Mouse (Mus musculus) neural tube, embryonic 11.5 days (tissue): ENCODE data around the gene Gzmn. TPM values are rescaled to one million over a fixed set of nuclear protein-coding genes. Genes with fewer than 3 reads are reported as not detected.
"Not testable (repeated sequence)": the region's sequence is repeated elsewhere in the genome, so short reads cannot be mapped to it uniquely, and the experiment has no call there.

ENCODE experiments used
- ATAC-seq: fragments of 200-750 bp; cut with Nextera tagmentation; 2 replicates; pipeline ENCODE4 v1.8.0; 2017; ENCODE audit warnings: moderate number of reproducible peaks, mild to moderate bottlenecking, moderate TSS enrichment, moderate library complexity; ENCODE audit not compliant: insufficient read depth, low FRiP score, low TSS enrichment
- DNase-seq: peaks from one replicate; pipeline ENCODE4 v3.0.0-alpha.2; 2015; ENCODE audit warnings: low spot score
- H3K27ac ChIP-seq: fragments of 300-500 bp; sonication (generic); 2 replicates; pipeline ENCODE4 v1.5.1; 2014; ENCODE audit warnings: low read depth, mild to moderate bottlenecking, low read length
- H3K27me3 ChIP-seq: fragments of 300-500 bp; sonication (generic); 2 replicates; pipeline ENCODE4 v1.6.1; 2014; ENCODE audit warnings: mild to moderate bottlenecking, low read length, mixed read lengths; ENCODE audit not compliant: control insufficient read depth, insufficient read depth
- H3K36me3 ChIP-seq: fragments of 300-500 bp; sonication (generic); 2 replicates; pipeline ENCODE4 v1.6.1; 2014; ENCODE audit warnings: mild to moderate bottlenecking, low read length, moderate library complexity, mixed read lengths; ENCODE audit not compliant: control insufficient read depth, insufficient read depth
- H3K4me1 ChIP-seq: fragments of 300-500 bp; sonication (generic); 2 replicates; pipeline ENCODE4 v1.6.1; 2014; ENCODE audit warnings: low read length, mixed read lengths; ENCODE audit not compliant: control insufficient read depth, insufficient read depth
- H3K4me2 ChIP-seq: fragments of 300-500 bp; sonication (generic); 2 replicates; pipeline ENCODE4 v1.6.1; 2014; ENCODE audit warnings: low read depth, mild to moderate bottlenecking, moderate library complexity
- H3K4me3 ChIP-seq: fragments of 300-500 bp; sonication (generic); 2 replicates; pipeline ENCODE4 v1.5.1; 2014; ENCODE audit warnings: low read depth, low read length
- H3K9ac ChIP-seq: fragments of 300-500 bp; sonication (generic); 2 replicates; pipeline ENCODE4 v1.6.1; 2014; ENCODE audit warnings: mild to moderate bottlenecking, low read length
- H3K9me3 ChIP-seq: fragments of 300-500 bp; sonication (generic); 2 replicates; pipeline ENCODE4 v1.6.1; 2016; ENCODE audit warnings: low read length; ENCODE audit not compliant: control insufficient read depth
- WGBS: fragments of 180-500 bp; shearing (Covaris S2); extraction: QIAGEN DNeasy Blood & Tissue Kit; methylation state at CpG from one replicate; pipeline ENCODE4 v1.1.7; 2014; 5-methylcytosine and 5-hydroxymethylcytosine counted together
- polyA plus RNA-seq: library from polyadenylated mRNA; unstranded; fragments of >200 nt; fragmentation: Nextera tagmentation; extraction: Ambion mirVana; gene quantifications from 2 replicates; pipeline ENCODE4 v1.2.1, GENCODE M21; 2014

The Gzmn gene
- polyA plus RNA-seq, 1 experiment from 2014 or later: not detected

DNA sequence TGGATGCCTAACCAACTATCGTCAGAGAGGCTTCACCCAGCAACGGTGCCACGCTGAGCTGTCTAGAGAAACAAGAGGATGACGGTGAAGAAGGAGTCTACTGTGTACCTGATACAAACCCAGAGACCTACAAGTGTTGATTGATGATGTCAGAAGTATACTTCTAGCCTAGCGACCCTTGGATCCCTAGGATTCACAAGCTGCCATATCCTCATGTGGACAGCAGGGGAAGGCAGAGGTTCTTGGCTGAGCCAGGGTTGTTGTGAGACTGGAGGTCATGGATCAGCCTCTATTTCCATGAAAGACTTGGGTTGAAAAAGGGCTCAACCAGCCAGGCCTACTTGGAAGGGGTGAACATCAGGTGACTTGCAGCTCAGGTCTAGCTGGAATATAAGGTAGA, 1.7 kb downstream of the Gzmn start:
- ATAC-seq (no peak), DNase-seq (no peak)
- Histone ChIP-seq H3K4me2 (no peak overlapping the region), H3K27me3 (no peaks in the 10 kb centered on the region), H3K27ac (no peak overlapping the region), H3K36me3 (no peaks in the 10 kb centered on the region), H3K4me3 (no peak overlapping the region), H3K4me1 (no peaks in the 10 kb centered on the region), H3K9me3 (no peaks in the 10 kb centered on the region), H3K9ac (no peak overlapping the region)
- 92% methylated on average over 5 of the region's 5 CpGs for WGBS

DNA sequence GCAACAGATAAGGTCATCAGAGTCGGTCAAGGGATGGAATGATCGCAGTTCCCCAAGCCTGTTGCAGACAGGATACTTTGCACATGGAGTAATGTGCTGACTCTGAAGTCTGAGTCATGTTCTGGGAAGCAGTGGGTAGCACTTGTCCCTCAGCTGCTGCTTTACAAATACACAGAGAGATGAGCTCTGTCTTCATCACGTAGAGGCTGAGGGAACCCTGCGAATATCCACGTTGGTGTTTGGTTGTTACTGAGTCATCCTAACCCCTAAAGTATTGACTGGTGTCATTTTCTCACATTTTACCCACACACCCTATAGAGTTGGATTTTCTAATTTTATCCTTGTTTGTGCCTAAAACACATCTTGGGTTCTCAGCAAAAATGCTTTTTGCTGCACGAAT, 6.4 kb downstream of the Gzmn start:
- Histone ChIP-seq H3K27ac (no peak overlapping the region), H3K9ac (no peak overlapping the region), H3K36me3 (no peaks in the 10 kb centered on the region), H3K4me2 (no peak overlapping the region), H3K9me3 (no peaks in the 10 kb centered on the region), H3K4me1 (no peaks in the 10 kb centered on the region), H3K4me3 (no peak overlapping the region), H3K27me3 (no peaks in the 10 kb centered on the region)
- no peak for DNase-seq
- 91% methylated on average over 6 of the region's 6 CpGs for WGBS
- ATAC-seq: no peak

DNA sequence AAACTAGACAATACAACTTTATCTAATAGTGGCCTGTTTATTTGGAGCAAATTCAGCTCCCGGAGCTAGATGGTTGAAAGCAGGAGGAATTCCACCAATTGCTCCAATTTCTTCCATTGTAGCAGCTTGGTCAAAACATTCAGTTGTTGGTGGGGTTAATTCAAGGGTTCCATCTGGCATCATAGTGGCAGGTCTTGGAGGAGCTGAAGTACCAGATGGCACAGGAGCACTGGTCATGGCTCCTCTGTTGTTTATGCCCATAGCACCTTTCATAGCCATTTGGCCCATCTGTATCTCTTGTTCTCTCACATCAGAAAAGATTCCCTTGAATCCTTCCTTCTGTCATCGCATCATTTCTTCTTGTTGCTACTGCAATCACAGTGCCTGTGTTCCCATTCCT, 12.3 kb downstream of the Gzmn start:
- 92% methylated on average over 2 of the region's 2 CpGs for WGBS
- Histone ChIP-seq H3K27me3 (no peaks in the 10 kb centered on the region), H3K36me3 (no peaks in the 10 kb centered on the region), H3K27ac (no peak overlapping the region), H3K9me3 (no peaks in the 10 kb centered on the region), H3K4me3 (no peak overlapping the region), H3K4me2 (no peak overlapping the region), H3K9ac (no peak overlapping the region), H3K4me1 (no peaks in the 10 kb centered on the region)
- DNase-seq (no peak), ATAC-seq (no peak)

DNA sequence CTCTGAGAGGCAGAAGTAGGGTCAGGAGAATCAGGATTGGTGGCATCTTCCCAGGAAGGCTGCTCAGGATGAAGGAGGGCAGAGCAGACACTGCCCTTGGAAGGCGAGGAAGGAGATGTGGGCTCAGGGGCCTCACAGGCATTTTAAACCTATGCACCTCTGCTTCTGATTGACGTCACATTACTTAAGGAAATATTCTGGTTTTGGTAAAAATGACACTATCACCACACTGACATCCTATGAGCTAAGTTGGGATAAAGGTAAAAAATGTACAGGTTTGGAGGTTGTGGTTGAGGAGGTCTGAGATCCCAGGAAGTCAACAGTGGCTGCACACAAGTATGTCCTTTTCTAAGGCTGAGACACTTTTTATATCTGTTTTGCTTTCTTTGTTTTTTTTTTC, 14.9 kb downstream of the Gzmn start, which contains the start of gene Gzmg:
Gene Gzmg (minus strand): TSS at position 101 of the 400 bp plus-strand sequence.
- not testable (repeated sequence) for H3K4me1 ChIP-seq, H3K27me3 ChIP-seq, ATAC-seq, H3K9me3 ChIP-seq, H3K27ac ChIP-seq, H3K4me3 ChIP-seq, H3K9ac ChIP-seq, H3K4me2 ChIP-seq, DNase-seq, H3K36me3 ChIP-seq
- WGBS: 78% methylated on average over 2 of the region's 2 CpGs

DNA sequence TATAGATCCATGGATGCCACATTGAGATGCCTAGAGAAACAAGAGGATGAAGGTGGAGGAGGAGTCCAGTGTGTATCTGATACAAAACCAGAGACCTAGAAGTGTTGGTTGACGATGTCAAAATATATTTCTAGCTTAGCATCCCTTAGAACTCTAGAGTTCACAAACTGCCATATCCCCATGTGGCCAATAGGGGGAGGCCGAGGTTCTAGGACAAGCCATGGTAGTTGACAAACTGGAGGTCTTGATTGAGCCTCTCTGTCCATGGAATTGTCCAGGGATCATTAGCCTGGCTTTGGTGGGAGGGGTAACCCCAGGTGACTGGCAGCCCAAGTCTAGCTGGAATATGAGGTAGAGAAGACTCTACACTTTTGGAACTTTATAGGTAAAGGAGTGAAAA, 19.1 kb downstream of the Gzmn start:
- H3K4me1 ChIP-seq: no peaks in the 10 kb centered on the region
- H3K27ac ChIP-seq: no peak overlapping the region
- H3K4me3 ChIP-seq: no peak overlapping the region
- WGBS: 61% methylated on average over 2 of the region's 2 CpGs
- DNase-seq (no peak), ATAC-seq (no peak)
- no peak overlapping the region for H3K9ac ChIP-seq
- H3K9me3 ChIP-seq: no peaks in the 10 kb centered on the region
- no peak overlapping the region for H3K4me2 ChIP-seq
- no peaks in the 10 kb centered on the region for H3K36me3 ChIP-seq
- no peaks in the 10 kb centered on the region for H3K27me3 ChIP-seq

DNA sequence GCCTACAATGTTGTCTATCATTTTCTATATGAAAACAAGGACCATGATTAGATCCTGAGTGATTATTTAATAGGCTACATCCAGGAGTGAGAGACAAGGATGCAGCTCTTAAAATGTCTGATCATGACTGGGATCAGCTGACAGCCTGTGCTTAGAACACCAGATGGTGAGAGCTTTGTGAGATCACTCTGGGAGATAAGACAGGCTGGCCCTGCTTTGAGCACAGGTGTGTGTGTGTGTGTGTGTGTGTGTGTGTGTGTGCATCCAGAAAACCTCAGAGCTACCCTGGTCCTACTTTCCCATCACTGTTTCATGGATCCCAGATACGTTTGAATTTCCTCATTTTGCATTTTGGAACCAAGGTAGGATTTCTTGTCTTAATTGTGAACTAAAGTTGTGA, 40.7 kb downstream of the Gzmn start:
- WGBS: 84% methylated on average over 1 of the region's 1 CpGs
- H3K9me3 ChIP-seq, H3K27me3 ChIP-seq, ATAC-seq, H3K4me2 ChIP-seq, DNase-seq, H3K4me1 ChIP-seq, H3K36me3 ChIP-seq, H3K9ac ChIP-seq, H3K4me3 ChIP-seq, H3K27ac ChIP-seq: not testable (repeated sequence)

DNA sequence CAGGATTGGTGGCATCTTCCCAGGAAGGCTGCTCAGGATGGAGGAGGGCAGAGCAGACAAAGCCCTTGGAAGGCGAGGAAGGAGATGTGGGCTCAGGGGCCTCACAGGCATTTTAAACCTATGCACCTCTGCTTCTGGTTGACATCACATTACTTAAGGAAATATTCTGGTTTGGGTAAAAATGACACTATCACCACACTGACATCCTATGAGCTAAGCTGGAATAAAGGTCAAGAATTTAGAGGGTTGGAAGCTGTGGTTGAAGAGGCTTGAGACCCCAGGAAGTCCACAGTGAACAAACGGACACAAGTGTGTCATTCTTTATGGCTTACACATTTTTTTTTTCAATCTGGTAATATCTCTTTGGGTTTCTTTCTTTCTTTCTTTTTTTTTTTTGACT, 41.9 kb downstream of the Gzmn start, which contains the start of gene Gzmd:
Gene Gzmd (minus strand): TSS at position 101 of the 400 bp plus-strand sequence.
- not testable (repeated sequence) for ATAC-seq, H3K27ac ChIP-seq, H3K4me2 ChIP-seq, H3K9ac ChIP-seq, H3K9me3 ChIP-seq, H3K27me3 ChIP-seq, H3K4me3 ChIP-seq, H3K36me3 ChIP-seq, DNase-seq, H3K4me1 ChIP-seq
- WGBS: 77% methylated on average over 2 of the region's 2 CpGs

DNA sequence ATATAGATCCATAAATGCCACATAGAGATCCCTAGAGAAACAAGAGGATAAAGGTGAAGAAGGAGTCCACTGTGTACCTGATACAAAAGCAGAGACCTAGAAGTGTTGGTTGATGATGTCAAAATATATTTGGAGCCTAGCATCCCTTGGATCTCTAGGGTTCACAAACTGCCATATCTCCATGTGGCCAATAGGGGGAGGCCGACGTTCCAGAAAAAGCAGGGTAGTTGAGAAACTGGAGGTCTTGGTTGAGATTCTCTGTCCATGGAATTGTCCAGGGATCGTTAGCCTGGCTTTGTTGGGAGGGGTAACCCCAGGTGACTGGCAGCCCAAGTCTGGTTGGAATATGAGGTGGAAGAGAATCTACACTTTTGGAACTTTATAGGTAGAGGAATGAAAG, 46.1 kb downstream of the Gzmn start:
- WGBS: 51% methylated on average over 3 of the region's 3 CpGs

DNA sequence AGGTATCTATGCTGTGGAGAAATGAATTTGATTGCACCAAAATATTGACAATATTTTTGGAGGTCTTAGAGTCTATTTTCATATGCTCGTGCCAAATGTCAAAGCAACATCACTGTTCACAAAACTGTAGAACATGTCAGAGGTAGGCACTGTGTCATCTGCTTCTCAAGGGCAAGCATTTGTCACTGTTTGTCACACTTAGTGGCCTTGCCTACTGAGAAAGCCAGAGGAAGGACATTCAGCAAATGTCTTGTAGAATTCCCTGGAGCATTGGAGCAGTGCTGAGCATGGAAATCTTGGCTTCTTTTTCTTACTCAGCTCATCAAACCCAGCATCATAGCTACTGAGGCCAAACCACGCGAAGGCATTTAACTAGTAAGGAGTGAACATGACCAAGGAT, 50.9 kb downstream of the Gzmn start:
- Histone ChIP-seq H3K9me3 (no peaks in the 10 kb centered on the region), H3K9ac (no peak overlapping the region), H3K4me2 (no peak overlapping the region), H3K27me3 (no peaks in the 10 kb centered on the region), H3K27ac (no peak overlapping the region), H3K4me3 (no peak overlapping the region), H3K36me3 (no peaks in the 10 kb centered on the region), H3K4me1 (no peaks in the 10 kb centered on the region)
- DNase-seq: no peak
- WGBS: 86% methylated on average over 3 of the region's 3 CpGs
- ATAC-seq: no peak

More for the DNA sequence above, 46.1 kb downstream of the Gzmn start:
- H3K9me3 ChIP-seq: no peaks in the 10 kb centered on the region
- H3K4me3 ChIP-seq: no peak overlapping the region
- H3K27ac ChIP-seq: no peak overlapping the region
- no peak overlapping the region for H3K9ac ChIP-seq
- no peaks in the 10 kb centered on the region for H3K36me3 ChIP-seq
- ATAC-seq (no peak), DNase-seq (no peak)
- H3K4me1 ChIP-seq: no peaks in the 10 kb centered on the region
- no peaks in the 10 kb centered on the region for H3K27me3 ChIP-seq
- no peak overlapping the region for H3K4me2 ChIP-seq
